Mouse (Mus musculus) forebrain, postnatal 0 days (tissue): ENCODE measurements at regions not wholly inside any gene's neighbourhood (a gene's known extent, or its start where the extent isn't known, plus 50 kb on each side); places are given as distances from the start of the nearest gene placed in this dataset.
A peak's percentile ranks its signal among the peaks of the same experiment; 100 is the strongest.

Source experiments
- ATAC-seq: fragments of 200-750 bp; cut with Nextera tagmentation; 2 replicates; pipeline ENCODE4 v1.8.0; 2017; ENCODE audit warnings: mild to moderate bottlenecking, moderate library complexity
- DNase-seq: peaks from one replicate; pipeline ENCODE4 v3.0.0-alpha.2; 2015
- H3K27ac ChIP-seq: fragments of 300-500 bp; sonication (generic); 2 replicates; pipeline ENCODE4 v1.5.1; 2014; ENCODE audit warnings: low read depth, mild to moderate bottlenecking, antibody characterized with exemption, low read length, moderate library complexity, mixed read lengths
- H3K27me3 ChIP-seq: fragments of 300-500 bp; sonication (generic); 2 replicates; pipeline ENCODE4 v1.6.1; 2014; ENCODE audit warnings: mild to moderate bottlenecking, low read length, mixed read lengths; ENCODE audit not compliant: insufficient read depth
- H3K36me3 ChIP-seq: fragments of 300-500 bp; sonication (generic); 2 replicates; pipeline ENCODE4 v1.6.1; 2014; ENCODE audit warnings: mild to moderate bottlenecking, moderate library complexity; ENCODE audit not compliant: insufficient read depth
- H3K4me1 ChIP-seq: fragments of 300-500 bp; sonication (generic); 2 replicates; pipeline ENCODE4 v1.6.1; 2014; ENCODE audit warnings: antibody characterized with exemption; ENCODE audit not compliant: insufficient read depth
- H3K4me2 ChIP-seq: fragments of 300-500 bp; sonication (generic); 2 replicates; pipeline ENCODE4 v1.6.1; 2014; ENCODE audit warnings: low read depth, mild to moderate bottlenecking, moderate library complexity
- H3K4me3 ChIP-seq: fragments of 300-500 bp; sonication (generic); 2 replicates; pipeline ENCODE4 v1.5.1; 2014; ENCODE audit warnings: low read depth, low read length, mixed read lengths
- H3K9ac ChIP-seq: fragments of 300-500 bp; sonication (generic); 2 replicates; pipeline ENCODE4 v1.6.1; 2014; ENCODE audit warnings: mild to moderate bottlenecking
- H3K9me3 ChIP-seq: fragments of 300-500 bp; sonication (generic); 2 replicates; pipeline ENCODE4 v1.6.1; 2016; ENCODE audit warnings: low read length
- CTCF ChIP-seq: sonication (generic); IDR thresholded peaks from 2 replicates; pipeline ENCODE4 v1.5.1; 2016; ENCODE audit warnings: antibody characterized with exemption, control low read depth, low read depth
- WGBS: fragments of 180-500 bp; shearing (Covaris S2); extraction: QIAGEN DNeasy Blood & Tissue Kit; methylation state at CpG from one replicate; pipeline ENCODE4 v1.1.7; 2014; 5-methylcytosine and 5-hydroxymethylcytosine counted together

DNA sequence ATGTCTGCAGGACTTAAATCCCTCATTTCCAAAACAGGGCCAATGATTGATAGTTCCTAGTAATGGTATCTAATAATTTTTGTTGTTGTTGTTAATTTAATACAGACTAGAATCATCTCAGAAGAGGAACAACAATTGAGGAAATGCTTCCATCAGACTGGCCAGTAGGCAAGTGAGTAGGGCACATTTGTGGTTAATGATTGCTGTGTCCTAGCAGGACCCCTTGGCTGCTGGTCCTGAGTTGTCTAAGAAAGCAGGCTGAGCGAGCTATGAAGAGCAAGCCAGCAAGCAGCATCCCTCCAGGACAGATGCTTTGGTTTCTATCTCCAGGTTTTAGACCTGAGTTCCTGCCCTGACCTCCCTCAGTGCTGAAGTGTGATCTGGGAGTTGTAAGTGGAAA, 85.3 kb upstream of the Max start:
- H3K27ac ChIP-seq: no peak overlapping the region
- no peak overlapping the region for H3K4me3 ChIP-seq
- 85% methylated on average over 1 of the region's 1 CpGs for WGBS
- ATAC-seq (no peak), DNase-seq (no peak)
- H3K27me3 ChIP-seq: no peaks in the 10 kb centered on the region
- H3K9ac ChIP-seq: no peak overlapping the region
- H3K36me3 ChIP-seq: no peaks in the 10 kb centered on the region
- H3K9me3 ChIP-seq: no peaks in the 10 kb centered on the region
- no peak for TF ChIP-seq CTCF
- H3K4me2 ChIP-seq: no peak overlapping the region
- H3K4me1 ChIP-seq: no peaks in the 10 kb centered on the region

DNA sequence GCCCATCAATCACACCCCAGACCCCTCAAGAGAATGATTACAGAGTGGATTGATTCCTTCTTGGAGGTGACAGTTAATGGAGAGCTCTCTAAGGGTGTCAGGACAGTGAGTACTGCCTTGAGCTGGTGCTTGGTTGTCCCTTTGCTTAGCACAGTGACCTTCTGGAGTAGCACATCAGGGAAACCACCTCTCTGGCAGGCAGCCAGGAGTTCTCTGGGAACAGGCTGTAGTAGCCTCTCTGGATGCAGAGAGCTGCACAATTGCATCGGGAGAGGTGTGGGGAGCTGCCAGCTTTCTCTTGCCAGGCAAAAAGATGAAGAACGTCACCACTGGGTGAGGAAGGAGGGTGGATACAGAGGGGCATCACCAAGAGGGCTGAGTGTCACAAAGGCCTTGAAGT, 84.0 kb upstream of the Max start:
- DNase-seq: no peak
- no peak for TF ChIP-seq CTCF
- ATAC-seq: no peak
- Histone ChIP-seq H3K9ac (no peak overlapping the region), H3K4me2 (no peak overlapping the region), H3K4me3 (no peak overlapping the region), H3K4me1 (no peaks in the 10 kb centered on the region), H3K27me3 (no peaks in the 10 kb centered on the region), H3K36me3 (no peaks in the 10 kb centered on the region), H3K27ac (no peak overlapping the region), H3K9me3 (no peaks in the 10 kb centered on the region)
- 28% methylated on average over 2 of the region's 2 CpGs for WGBS

- Histone ChIP-seq H3K4me3 (no peak overlapping the region), H3K9ac (no peak overlapping the region), H3K4me2 (no peak overlapping the region), H3K27ac (no peak overlapping the region), H3K36me3 (no peaks in the 10 kb centered on the region), H3K27me3 (no peaks in the 10 kb centered on the region), H3K9me3 (no peaks in the 10 kb centered on the region), H3K4me1 (no peaks in the 10 kb centered on the region)
- 91% methylated on average over 10 of the region's 10 CpGs for WGBS
- DNase-seq (no peak), ATAC-seq (no peak)
- no peak for TF ChIP-seq CTCF
These were observed 83.4 kb upstream of the Max start for GRCm38 (mm10) chr12:77045356-77045755.

DNA sequence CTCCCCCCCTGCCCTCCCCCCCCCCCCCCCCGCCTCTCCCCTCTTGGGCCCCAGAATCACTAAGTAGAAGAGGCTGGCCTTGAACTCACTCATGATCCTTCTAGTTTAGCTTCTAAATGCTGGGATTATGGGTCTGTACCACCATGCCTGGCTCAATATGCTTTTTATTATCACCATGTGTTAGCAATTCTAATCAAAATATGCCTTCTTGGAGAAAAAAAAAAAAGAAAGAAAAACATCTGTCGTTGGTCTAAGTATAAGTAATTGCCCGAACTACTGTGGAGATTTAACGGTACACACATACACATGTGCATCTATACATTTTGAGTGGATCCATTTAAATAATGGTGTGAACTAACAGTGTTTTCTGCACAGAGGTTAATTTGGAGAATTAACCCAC, 80.4 kb upstream of the Max start:
- ATAC-seq (no peak), DNase-seq (no peak)
- no peak overlapping the region for H3K4me3 ChIP-seq
- no peak overlapping the region for H3K4me2 ChIP-seq
- H3K9ac ChIP-seq: no peak overlapping the region
- H3K27ac ChIP-seq: no peak overlapping the region
- H3K4me1 ChIP-seq: no peaks in the 10 kb centered on the region
- WGBS: 43% methylated on average over 4 of the region's 4 CpGs
- H3K36me3 ChIP-seq: no peaks in the 10 kb centered on the region
- H3K27me3 ChIP-seq: no peaks in the 10 kb centered on the region
- H3K9me3 ChIP-seq: no peaks in the 10 kb centered on the region
- no peak for TF ChIP-seq CTCF

- Histone ChIP-seq H3K9ac (no peak overlapping the region), H3K9me3 (no peaks in the 10 kb centered on the region), H3K36me3 (no peaks in the 10 kb centered on the region), H3K27me3 (no peaks in the 10 kb centered on the region), H3K4me1 (no peaks in the 10 kb centered on the region), H3K4me3 (no peak overlapping the region), H3K27ac (no peak overlapping the region), H3K4me2 (no peak overlapping the region)
- TF ChIP-seq CTCF: no peak
- WGBS: 47% methylated on average over 5 of the region's 5 CpGs
- no peak for ATAC-seq
- no peak for DNase-seq
These were observed 79.1 kb upstream of the Max start for GRCm38 (mm10) chr12:77041141-77041540.

GRCm38 (mm10) chr12:77039953-77040305, 77.9 kb upstream of the Max start:
- Histone ChIP-seq H3K27me3 (no peaks in the 10 kb centered on the region), H3K27ac (no peak overlapping the region), H3K4me1 (no peaks in the 10 kb centered on the region), H3K4me2 (no peak overlapping the region), H3K36me3 (no peaks in the 10 kb centered on the region), H3K9ac (no peak overlapping the region), H3K9me3 (no peaks in the 10 kb centered on the region), H3K4me3 (no peak overlapping the region)
- DNase-seq (no peak), ATAC-seq (no peak)
- 81% methylated on average over 4 of the region's 4 CpGs for WGBS
- TF ChIP-seq CTCF: no peak

DNA sequence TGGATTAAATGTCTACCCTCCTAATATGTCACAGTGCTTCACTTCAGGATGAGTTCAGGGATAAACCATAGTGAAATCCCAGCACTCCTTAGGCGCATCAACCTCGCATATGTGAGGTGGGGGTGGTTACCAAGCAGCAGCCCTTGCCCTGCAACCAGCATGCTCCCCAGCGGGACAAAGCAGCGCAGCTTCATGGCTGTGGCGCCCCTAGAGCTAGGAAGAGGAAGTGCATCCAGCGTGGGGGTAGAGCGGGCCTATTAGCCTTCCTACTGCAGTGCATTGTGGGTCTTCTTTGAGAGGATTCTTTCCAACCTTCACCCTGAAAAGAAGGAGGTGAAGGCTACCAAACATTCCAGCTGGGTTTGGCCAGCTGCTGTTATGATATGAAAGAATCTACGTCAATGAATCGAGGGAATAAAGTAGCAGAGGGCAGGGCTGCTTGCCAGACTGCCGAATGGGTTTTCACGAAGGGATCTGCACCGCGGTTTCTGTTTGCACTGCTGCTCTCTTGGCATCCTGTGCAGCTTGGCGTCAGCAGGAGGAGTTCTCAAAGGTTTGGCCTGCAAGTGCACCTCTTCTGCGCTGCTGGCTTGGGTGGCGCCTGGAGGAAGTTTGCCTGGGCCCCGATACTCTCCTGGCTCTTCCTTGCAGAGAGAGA, 77.4 kb upstream of the Max start:
- Histone ChIP-seq H3K4me3 (no peak overlapping the region), H3K27ac (no peak overlapping the region), H3K27me3 (no peaks in the 10 kb centered on the region), H3K9ac (no peak overlapping the region), H3K36me3 (no peaks in the 10 kb centered on the region), H3K4me2 (no peak overlapping the region), H3K9me3 (no peaks in the 10 kb centered on the region), H3K4me1 (no peaks in the 10 kb centered on the region)
- ATAC-seq (peak; percentile 40; the same call in 1 of the 2 replicates), DNase-seq (peak; percentile 45)
- peak; percentile 42 for TF ChIP-seq CTCF
- WGBS: 69% methylated on average over 17 of the region's 17 CpGs

- WGBS: 61% methylated on average over 2 of the region's 2 CpGs
- ATAC-seq (no peak), DNase-seq (no peak)
- Histone ChIP-seq H3K9ac (no peak overlapping the region), H3K27me3 (no peaks in the 10 kb centered on the region), H3K9me3 (no peaks in the 10 kb centered on the region), H3K4me3 (no peak overlapping the region), H3K4me2 (no peak overlapping the region), H3K4me1 (no peaks in the 10 kb centered on the region), H3K36me3 (no peaks in the 10 kb centered on the region), H3K27ac (no peak overlapping the region)
- no peak for TF ChIP-seq CTCF
These were observed 73.7 kb upstream of the Max start for GRCm38 (mm10) chr12:77035676-77036075.
